ENCODE assay signal across 15 mouse cellular contexts in the genomic region with DNA sequence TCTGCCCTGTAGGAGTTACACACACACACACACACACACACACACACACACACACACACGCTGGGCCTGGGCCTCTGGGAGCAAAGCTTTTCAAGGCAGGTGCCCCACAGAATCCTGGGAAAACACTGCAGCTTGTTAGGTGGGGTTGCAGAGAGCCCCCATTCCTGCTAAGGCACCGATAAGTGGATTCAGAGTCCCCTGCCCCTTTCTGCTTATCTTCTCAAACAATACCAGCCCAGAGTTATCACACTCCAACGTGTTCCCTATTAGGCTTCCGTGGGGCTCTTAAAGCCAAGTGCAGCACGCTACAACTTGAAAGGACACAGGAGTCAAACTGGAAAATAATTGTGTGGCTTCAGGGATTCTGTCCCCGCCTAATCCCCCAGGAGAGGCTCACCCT.
DNase-seq lines count a peak whose midpoint lies in the region; ATAC-seq and TF ChIP-seq lines count a peak whose summit lies in the region.
"Had no signal": no experiment of that assay in that cellular context is flagged by ENCODE, and none has a peak within 500 bp of the region (broad histone marks: within the 10 kb centered on the region; RNA-seq: fewer than 3 reads in every experiment).

No protein-coding gene starts in this region.

- 64% methylated on average over 6 of the region's 6 CpGs for WGBS in forebrain, embryonic 10.5 days
- 48% methylated on average over 6 of the region's 6 CpGs for WGBS in forebrain, embryonic 15.5 days
- WGBS in liver, embryonic 14.5 days (ENCODE audit: insufficient replicate concordance): 15% methylated on average over 6 of the region's 6 CpGs
- WGBS in stomach, embryonic 16.5 days: 52% methylated on average over 6 of the region's 6 CpGs

- H3K4me3 ChIP-seq in forebrain, embryonic 10.5 days: no peak overlapping the region
- H3K4me3 ChIP-seq in forebrain, embryonic 15.5 days: no peak overlapping the region
- H3K4me3 ChIP-seq in liver, embryonic 14.5 days (ENCODE audit: insufficient read depth in 1 of 2, low read depth in 2 of 2, low read length in 2 of 2): no peak overlapping the region
- no peak overlapping the region for H3K4me3 ChIP-seq in stomach, embryonic 16.5 days (replicated peaks; ENCODE audit: low read length)
- H3K4me3 ChIP-seq: embryonic facial prominence, embryonic 15.5 days; left cerebral cortex, adult 2 months; megakaryocyte, embryonic 14.5 days had no signal

- no peaks in the 10 kb centered on the region for H3K36me3 ChIP-seq in forebrain, embryonic 10.5 days (replicated peaks)
- H3K36me3 ChIP-seq in forebrain, embryonic 15.5 days: no peaks in the 10 kb centered on the region
- no peaks in the 10 kb centered on the region for H3K36me3 ChIP-seq in liver, embryonic 14.5 days (replicated peaks; ENCODE audit: control insufficient read depth, insufficient read depth, low read depth)
- H3K36me3 ChIP-seq in stomach, embryonic 16.5 days (ENCODE audit: control insufficient read depth, insufficient read depth, low read length): no peaks in the 10 kb centered on the region
- H3K36me3 ChIP-seq: embryonic facial prominence, embryonic 15.5 days had no signal

- peak overlapping the region; percentile 70 for H3K27ac ChIP-seq in forebrain, embryonic 10.5 days
- no peak overlapping the region for H3K27ac ChIP-seq in forebrain, embryonic 15.5 days (replicated peaks)
- peak overlapping the region; percentile 56 for H3K27ac ChIP-seq in liver, embryonic 14.5 days
- H3K27ac ChIP-seq in stomach, embryonic 16.5 days (ENCODE audit: low read length): no peak overlapping the region
- H3K27ac ChIP-seq: embryonic facial prominence, embryonic 15.5 days; left cerebral cortex, adult 2 months had no signal

- H3K27me3 ChIP-seq in forebrain, embryonic 10.5 days (ENCODE audit: poor library complexity, severe bottlenecking): no peaks in the 10 kb centered on the region
- H3K27me3 ChIP-seq in forebrain, embryonic 15.5 days: no peaks in the 10 kb centered on the region
- no peaks in the 10 kb centered on the region for H3K27me3 ChIP-seq in liver, embryonic 14.5 days (ENCODE audit: control insufficient read depth, insufficient read depth, low read length)
- H3K27me3 ChIP-seq in stomach, embryonic 16.5 days (ENCODE audit: control insufficient read depth, insufficient read depth, low read length): no peaks in the 10 kb centered on the region
- H3K27me3 ChIP-seq: embryonic facial prominence, embryonic 15.5 days had no signal

- peaks cover 49% of the 10 kb centered on the region for H3K4me1 ChIP-seq in forebrain, embryonic 10.5 days
- H3K4me1 ChIP-seq in forebrain, embryonic 15.5 days: peaks cover 20% of the 10 kb centered on the region
- H3K4me1 ChIP-seq in liver, embryonic 14.5 days (replicated peaks; ENCODE audit: control insufficient read depth in 2 of 2, insufficient read depth in 2 of 2, low read length in 1 of 2): peaks cover 40 to 55% of the 10 kb centered on the region in 2 experiments
- H3K4me1 ChIP-seq in stomach, embryonic 16.5 days (ENCODE audit: control insufficient read depth, insufficient read depth, low read length): no peaks in the 10 kb centered on the region
- H3K4me1 ChIP-seq: embryonic facial prominence, embryonic 15.5 days had no signal

- TF ChIP-seq EP300 in liver, embryonic 14.5 days (IDR thresholded peaks at IDR 0.05; ENCODE audit: low read depth): peak; percentile 81

- no peak for ATAC-seq in forebrain, embryonic 15.5 days (replicated peaks)
- peak; percentile 84 for ATAC-seq in liver, embryonic 14.5 days (ENCODE audit: insufficient read depth)
- ATAC-seq in stomach, embryonic 16.5 days (ENCODE audit: insufficient read depth, low FRiP score): no peak

- H3K4me2 ChIP-seq in forebrain, embryonic 15.5 days (replicated peaks): no peak overlapping the region
- peak overlapping the region; percentile 25 for H3K4me2 ChIP-seq in liver, embryonic 14.5 days (ENCODE audit: low read depth)
- H3K4me2 ChIP-seq in stomach, embryonic 16.5 days (ENCODE audit: low read depth, low read length): no peak overlapping the region
- H3K4me2 ChIP-seq: embryonic facial prominence, embryonic 15.5 days had no signal

- H3K9ac ChIP-seq in forebrain, embryonic 15.5 days (replicated peaks): no peak overlapping the region
- H3K9ac ChIP-seq in liver, embryonic 14.5 days (replicated peaks): peak overlapping the region; percentile 40; the same call in 1 of the 2 replicates
- H3K9ac ChIP-seq in stomach, embryonic 16.5 days (ENCODE audit: low read length): peak overlapping the region; percentile 16; the same call in 1 of the 2 replicates
- H3K9ac ChIP-seq: embryonic facial prominence, embryonic 15.5 days had no signal

- H3K9me3 ChIP-seq in forebrain, embryonic 10.5 days: no peaks in the 10 kb centered on the region
- H3K9me3 ChIP-seq in forebrain, embryonic 15.5 days: no peaks in the 10 kb centered on the region
- H3K9me3 ChIP-seq in liver, embryonic 14.5 days (ENCODE audit: control insufficient read depth, low read length): no peaks in the 10 kb centered on the region
- no peaks in the 10 kb centered on the region for H3K9me3 ChIP-seq in stomach, embryonic 16.5 days (replicated peaks; ENCODE audit: control insufficient read depth, low read length)
- H3K9me3 ChIP-seq: embryonic facial prominence, embryonic 15.5 days; megakaryocyte, embryonic 14.5 days had no signal

- DNase-seq in forebrain, embryonic 10.5 days (ENCODE audit: extremely low spot score, low spot score): no peak
- peak; percentile 31 for DNase-seq in retina, embryonic 14.5 days (ENCODE audit: low spot score)
- DNase-seq in retina, postnatal 1 day: no peak
- peak; percentile 63 to 67 (median 64) for DNase-seq in liver, embryonic 14.5 days (ENCODE audit: low read depth in 3 of 3, low spot score in 3 of 3)
- no peak for DNase-seq in kidney, postnatal 36 days
- DNase-seq in natural killer cell, adult 2 months (ENCODE audit: low spot score in 2 of 2): no peak
- DNase-seq: cerebellum, postnatal 14 days; kidney, postnatal 25 days; lung, adult 18-20 months; thymus, adult 18-20 months had no signal

- TF ChIP-seq CTCF in liver, embryonic 14.5 days (IDR thresholded peaks at IDR 0.05; ENCODE audit: low read depth): no peak

Comparison
In these comparisons a context has a peak if more than half of its experiments do, and no peak if none do; other contexts are left out.
1. DNase-seq: peak in retina, embryonic 14.5 days (single experiment) and liver, embryonic 14.5 days (3 of 3); none in forebrain, embryonic 10.5 days (single experiment), retina, postnatal 1 day (single experiment), kidney, postnatal 36 days (0 of 2) and natural killer cell, adult 2 months (0 of 2).
2. H3K27ac ChIP-seq: peak in forebrain, embryonic 10.5 days (single experiment) and liver, embryonic 14.5 days (single experiment); none in forebrain, embryonic 15.5 days (single experiment) and stomach, embryonic 16.5 days (single experiment).